Mouse (Mus musculus): ENCODE measurements around the gene Hddc3. TPM values are rescaled to one million over a fixed set of nuclear protein-coding genes. Genes with fewer than 3 reads are reported as not detected.

The Hddc3 gene
- total RNA-seq, 2 experiments from 2014 or later: 45.5 to 46.6 TPM

DNA sequence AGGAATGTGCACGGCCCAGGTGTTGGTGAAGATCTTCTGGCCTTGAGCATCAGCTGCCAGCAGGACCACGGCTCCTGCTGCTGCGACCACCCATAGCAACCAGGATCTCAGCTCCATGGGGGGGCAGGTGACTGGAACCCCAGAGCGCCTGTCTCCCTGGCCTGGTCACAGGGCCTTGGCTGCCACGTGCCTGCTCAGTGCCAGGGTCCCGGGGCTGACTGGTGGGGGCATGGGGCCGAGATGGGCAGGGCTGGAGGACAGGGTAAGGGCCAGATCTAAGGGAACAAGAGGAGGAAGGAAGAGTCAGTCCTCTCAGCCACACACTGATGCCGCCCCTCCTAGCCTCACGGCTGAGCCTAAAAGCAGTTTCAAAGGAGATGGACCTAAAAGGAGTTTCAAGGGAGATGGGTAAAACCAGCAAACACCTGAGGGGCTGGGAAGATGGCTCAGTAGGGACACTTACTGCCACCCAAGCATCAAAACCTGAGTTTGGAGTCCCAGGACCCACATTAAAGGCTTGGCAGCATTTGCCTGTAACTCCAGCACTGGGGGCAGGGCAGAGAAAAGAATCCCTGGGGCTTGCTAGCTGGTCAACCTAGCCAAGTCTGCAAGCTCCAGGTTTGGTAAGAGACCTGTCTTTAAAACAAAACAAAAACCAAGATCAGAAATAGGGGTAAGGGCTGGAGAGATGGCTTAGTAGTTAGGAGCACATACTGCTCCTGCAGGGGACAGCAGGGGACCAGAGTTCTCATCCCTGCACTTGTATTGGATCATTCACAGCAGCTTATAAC lies 55.9 kb downstream of the Hddc3 start:
- Histone ChIP-seq H3K27ac (peak overlapping the region; percentile 74), H3K4me3 (no peak overlapping the region; the same call in 1 of the 2 replicates)
- TF ChIP-seq CTCF (conservative IDR thresholded peaks at IDR 0.05): peak; percentile 43
- no peak for DNase-seq (ENCODE audit: low spot score in 2 of 2)

DNA sequence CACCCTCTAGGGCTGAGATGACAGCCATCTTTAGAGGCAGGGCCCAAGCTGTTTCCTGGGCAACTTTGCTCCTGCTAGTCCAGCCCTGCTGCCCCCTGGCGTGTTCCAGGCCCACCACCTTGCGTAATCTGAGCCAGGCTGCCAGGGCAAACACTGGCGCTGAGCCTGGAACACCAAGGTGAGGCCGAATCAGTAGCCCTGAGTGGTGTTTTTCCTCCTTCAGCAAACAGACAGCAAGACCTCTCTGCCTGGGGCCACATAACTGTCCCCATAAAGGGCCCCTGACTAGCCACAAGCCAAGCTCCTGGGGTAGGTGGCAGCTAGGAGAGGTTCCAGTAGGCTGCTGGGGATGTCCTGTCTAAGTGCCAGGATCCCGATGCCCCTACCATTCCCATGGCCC lies 57.2 kb downstream of the Hddc3 start:
- peak; percentile 11; the same call in 1 of the 2 replicates for TF ChIP-seq CTCF (conservative IDR thresholded peaks at IDR 0.05)
- Histone ChIP-seq H3K4me3 (peak overlapping the region; percentile 11; the same call in 1 of the 2 replicates), H3K27ac (peak overlapping the region; percentile 67; the same call in 1 of the 2 replicates)
- DNase-seq (ENCODE audit: low spot score in 2 of 2): no peak

Other genes starting within 250 kb of the Hddc3 start
- 10 to 100 TPM; 63.8 to 69.8 TPM for gene Idh2, start 227.7 kb upstream of the Hddc3 start, total RNA-seq (2021)
- gene Sema4b, start 156.3 kb upstream of the Hddc3 start, total RNA-seq (2021): 10 to 100 TPM; 25.7 to 27.5 TPM
- 10 to 100 TPM; 23.6 to 25.0 TPM for gene Cib1, start 110.3 kb upstream of the Hddc3 start, total RNA-seq (2021)
- gene Gdpgp1, start 110.2 kb upstream of the Hddc3 start, total RNA-seq (2021): 1 to 10 TPM; 6.1 to 6.8 TPM
- 1 to 10 TPM; 1.4 to 3.3 TPM for gene Ttll13, start 96.7 kb upstream of the Hddc3 start, total RNA-seq (2021)
- 10 to 100 TPM; 38.5 to 42.2 TPM for gene Ngrn, start 81.9 kb upstream of the Hddc3 start, total RNA-seq (2021)
- 10 to 100 TPM; 22.9 to 24.7 TPM for gene Vps33b, start 73.5 kb upstream of the Hddc3 start, total RNA-seq (2021)
- 1 to 10 TPM; 1.2 to 2.7 TPM for gene Prc1, start 48.7 kb upstream of the Hddc3 start, total RNA-seq (2021)
- 10 to 100 TPM; 15.3 to 19.8 TPM for gene Rccd1, start 18.6 kb upstream of the Hddc3 start, total RNA-seq (2021)
- 10 to 100 TPM; 38.0 to 40.9 TPM for gene Unc45a, start 2.1 kb upstream of the Hddc3 start, total RNA-seq (2021)
- gene Man2a2, start 28.3 kb downstream of the Hddc3 start, total RNA-seq (2021): 100 to 1,000 TPM; 169 to 178 TPM
- 1 to 10 TPM; 5.0 to 5.7 TPM for gene Fes, start 44.8 kb downstream of the Hddc3 start, total RNA-seq (2021)
- gene Furin, start 62.3 kb downstream of the Hddc3 start, total RNA-seq (2021): 10 to 100 TPM; 39.4 to 40.6 TPM
- 1 to 10 TPM; 3.1 to 4.3 TPM for gene Blm, start 192.0 kb downstream of the Hddc3 start, total RNA-seq (2021)